Mouse (Mus musculus): ENCODE data around the gene Tsen34.

Gene Tsen34

DNA sequence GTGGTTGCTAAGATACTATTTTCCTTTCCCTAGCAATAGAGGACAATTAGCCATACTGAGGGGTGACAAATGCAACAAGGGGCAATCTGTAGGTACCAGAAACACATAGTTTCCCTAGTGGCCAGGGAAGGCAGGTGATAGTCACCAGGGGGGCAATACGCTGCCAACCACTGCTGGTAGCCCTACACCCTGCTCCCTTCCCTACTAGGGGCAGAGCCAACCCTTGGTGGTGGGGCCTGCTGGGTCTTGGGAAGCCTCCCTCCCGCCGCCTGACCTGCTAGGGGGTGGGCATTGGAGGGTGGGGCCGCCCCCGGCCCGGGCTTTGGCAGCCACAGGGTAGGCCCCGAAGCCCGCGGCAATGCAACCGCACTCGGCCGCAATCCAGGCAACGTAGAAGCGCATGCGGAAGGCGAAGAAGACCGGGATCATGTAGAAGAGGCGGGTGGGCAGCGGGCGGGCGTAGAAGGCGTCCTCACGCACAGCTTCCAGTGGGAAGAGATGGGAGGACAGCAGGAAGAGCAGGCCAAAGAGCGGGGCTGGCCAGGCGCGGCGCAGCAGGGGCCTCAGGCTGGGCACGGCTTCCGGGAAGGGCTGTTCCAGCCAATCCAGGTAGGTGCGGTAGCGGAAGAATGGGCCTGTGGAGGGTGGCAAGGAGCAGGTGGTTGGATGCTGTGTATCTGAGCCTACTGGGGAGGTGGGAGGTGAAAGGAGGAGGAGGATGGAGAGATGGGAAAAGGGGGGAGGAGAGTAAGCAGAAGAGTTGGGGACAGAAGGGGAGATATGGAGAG, 7.1 kb upstream of the Tsen34 start:
- in situ Hi-C loops (cut with MboI, MseI), result loop anchor here (25.0 kb wide), 1 partner anchor 1377 kb away; the partner anchor contains the start of genes U2af2 and Zfp580

DNA sequence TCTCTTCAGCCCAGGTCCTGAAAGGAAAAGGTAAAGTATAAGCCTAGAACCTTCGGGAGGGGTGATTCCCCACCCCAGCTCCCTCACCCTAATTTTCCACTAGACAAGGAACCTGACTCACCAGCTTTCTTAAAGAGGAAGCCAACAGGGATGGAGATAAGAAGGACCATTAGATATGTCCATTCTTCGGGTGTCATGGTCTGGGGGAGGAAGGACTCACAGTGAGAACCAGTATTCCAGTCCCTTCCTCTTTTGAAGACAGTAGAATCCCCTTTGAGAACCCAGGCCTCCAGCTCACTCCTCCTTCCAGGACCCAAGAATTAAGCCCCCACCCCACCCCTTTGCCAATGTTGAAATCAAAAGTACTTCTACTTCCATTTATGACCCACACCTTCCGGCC, 744 bp upstream of the Tsen34 start:
- in situ Hi-C loops (cut with MboI, MseI), result loop anchor here (25.0 kb wide), 1 partner anchor 1370 kb away; the partner anchor contains the start of genes U2af2 and Zfp580

DNA sequence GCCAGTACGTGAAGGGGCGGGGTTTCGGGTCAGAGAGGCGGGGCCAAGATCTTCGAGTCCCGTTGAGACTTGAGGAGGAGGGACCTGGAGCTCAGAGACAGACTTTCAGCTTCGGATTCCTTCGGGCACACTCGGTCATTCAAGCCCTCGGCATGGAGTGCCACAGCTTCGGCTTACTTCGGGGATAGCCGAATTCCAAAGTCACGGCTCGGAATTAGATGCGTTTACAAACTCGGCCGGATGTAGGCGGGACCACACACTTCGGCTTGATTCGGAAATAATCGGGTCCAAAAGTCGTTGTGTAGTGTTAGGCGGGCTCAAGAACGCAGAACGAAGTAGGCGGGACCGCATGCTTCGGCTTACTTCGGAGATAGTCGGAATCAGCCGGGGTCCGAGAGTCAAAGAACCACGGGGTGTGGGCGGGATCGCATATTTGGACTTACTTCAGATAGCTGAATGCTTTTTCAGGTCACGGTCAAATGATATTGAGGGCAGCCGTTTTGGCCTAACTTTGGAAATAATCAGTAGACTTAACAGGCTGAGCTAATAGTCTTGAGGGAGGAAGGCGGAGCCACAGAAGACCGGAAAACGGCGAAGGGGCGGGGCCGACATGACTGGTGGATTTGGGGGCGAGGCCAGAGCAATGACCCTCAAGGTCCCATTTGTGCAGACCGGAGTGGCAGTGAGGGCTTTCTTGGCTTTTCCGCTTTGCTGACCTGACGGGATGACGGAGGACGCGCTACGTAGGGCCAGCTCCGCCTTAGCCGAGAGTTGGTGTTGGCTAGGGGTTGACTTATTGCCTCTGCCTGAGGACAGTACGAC, 535 bp downstream of the Tsen34 start, which contains the start of gene Mboat7:
TSS of gene Mboat7 (minus strand) at position 537 of the 822 bp plus-strand sequence.
- in situ Hi-C loops (cut with MboI, MseI), result loop anchor here (25.0 kb wide), 1 partner anchor 1369 kb away; the partner anchor contains the start of genes U2af2 and Zfp580

DNA sequence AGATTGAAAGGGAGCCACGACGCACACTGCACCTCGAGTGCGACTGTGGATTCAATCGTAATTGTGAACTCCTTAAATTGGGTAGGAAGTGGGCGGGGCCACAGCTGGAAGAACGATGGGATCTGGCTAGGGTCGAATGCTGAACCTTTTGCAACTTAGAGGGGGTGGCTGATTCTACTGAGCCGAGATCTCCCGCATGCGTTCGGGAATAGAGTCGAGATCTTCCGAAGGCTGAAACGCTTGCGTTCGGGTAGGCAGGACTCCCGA, 1.1 kb downstream of the Tsen34 start:
- in situ Hi-C loops (cut with MboI, MseI), result loop anchor here (25.0 kb wide), 1 partner anchor 1369 kb away; the partner anchor contains the start of genes U2af2 and Zfp580

DNA sequence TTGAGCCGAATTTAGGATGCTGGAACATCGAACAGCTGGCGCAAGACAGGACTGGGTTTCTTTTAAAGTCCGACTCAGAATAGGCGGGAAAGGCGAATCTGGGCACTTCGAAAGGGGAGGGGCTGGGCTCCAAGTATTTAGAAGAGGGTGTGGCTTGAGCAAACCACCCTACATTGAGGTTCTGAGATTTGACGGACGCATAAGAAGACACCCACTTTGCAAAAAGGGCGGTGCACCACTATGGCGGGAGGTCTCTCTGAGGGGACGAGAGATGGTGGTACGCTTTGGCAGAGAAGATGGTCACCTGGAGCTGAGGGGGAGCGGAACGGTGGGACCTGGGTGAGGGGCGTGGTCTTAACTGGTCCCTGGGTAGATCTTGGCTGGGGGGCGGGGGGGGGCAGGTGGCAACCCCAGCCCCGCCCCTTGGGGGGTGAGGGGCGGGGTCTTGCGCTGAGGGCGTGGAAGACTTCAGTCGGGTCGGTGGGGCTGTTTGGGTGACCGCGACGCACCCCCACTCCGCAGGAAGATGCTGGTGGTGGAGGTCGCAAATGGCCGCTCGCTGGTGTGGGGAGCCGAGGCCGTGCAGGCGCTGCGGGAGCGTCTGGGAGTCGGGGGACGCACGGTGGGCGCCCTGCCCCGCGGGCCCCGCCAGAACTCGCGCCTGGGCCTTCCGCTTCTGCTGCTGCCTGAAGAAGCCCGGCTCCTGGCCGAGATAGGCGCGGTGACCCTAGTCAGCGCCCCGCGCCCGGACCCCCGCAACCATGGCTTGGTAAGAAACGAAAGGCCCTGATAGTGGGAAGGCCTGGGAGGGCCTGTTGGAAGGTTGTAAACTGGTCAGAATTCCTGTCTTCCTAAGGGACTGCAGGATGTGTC, 1.6 kb downstream of the Tsen34 start:
- in situ Hi-C loops (cut with MboI, MseI), result loop anchor here (25.0 kb wide), 1 partner anchor 1368 kb away; the partner anchor contains the start of genes U2af2 and Zfp580

DNA sequence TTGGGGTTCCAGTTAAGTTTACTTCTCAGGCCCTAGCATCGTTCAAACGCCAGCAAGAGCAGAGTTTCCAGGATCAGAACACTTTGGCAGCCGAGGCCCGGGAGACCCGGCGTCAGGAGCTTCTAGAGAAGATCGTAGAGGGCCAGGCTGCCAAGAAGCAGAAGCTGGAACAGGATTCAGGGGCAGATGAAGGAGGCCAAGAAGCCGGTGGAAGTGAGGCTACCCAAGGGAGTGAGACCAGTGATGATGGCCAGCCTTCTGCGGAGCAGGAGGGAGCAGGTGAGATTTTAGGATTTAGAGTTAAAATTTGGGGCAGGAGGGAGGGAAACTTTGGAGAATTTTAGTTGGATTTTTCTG, 2.3 kb downstream of the Tsen34 start:
- in situ Hi-C loops (cut with MboI, MseI), result loop anchor here (5.0 to 25.0 kb wide), 2 partner anchors 43 to 1367 kb away; partner anchors contain the start of genes U2af2 and Zfp580

DNA sequence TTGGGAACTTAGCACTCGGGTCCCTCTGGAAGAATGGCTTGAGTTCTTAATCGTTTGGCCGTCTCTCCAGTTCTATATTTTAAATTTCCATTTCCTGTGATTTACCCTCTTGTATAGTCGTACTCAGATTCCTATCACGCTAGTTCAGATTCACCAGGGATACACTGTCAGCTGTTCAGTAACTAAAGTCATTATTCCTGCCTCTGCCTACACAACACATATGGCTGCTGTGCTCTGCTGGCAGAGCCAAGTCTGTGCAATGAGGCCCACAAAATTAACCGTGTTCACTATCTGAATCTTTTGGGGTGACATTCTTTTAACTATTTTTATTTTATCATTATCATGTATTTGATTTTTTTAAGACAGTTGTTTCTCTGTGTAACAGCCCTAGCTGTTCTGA, 5.8 kb downstream of the Tsen34 start:
- in situ Hi-C loops (cut with MboI, MseI), result loop anchor here (5.0 to 25.0 kb wide), 2 partner anchors 46 to 1364 kb away; partner anchors contain the start of genes U2af2 and Zfp580

DNA sequence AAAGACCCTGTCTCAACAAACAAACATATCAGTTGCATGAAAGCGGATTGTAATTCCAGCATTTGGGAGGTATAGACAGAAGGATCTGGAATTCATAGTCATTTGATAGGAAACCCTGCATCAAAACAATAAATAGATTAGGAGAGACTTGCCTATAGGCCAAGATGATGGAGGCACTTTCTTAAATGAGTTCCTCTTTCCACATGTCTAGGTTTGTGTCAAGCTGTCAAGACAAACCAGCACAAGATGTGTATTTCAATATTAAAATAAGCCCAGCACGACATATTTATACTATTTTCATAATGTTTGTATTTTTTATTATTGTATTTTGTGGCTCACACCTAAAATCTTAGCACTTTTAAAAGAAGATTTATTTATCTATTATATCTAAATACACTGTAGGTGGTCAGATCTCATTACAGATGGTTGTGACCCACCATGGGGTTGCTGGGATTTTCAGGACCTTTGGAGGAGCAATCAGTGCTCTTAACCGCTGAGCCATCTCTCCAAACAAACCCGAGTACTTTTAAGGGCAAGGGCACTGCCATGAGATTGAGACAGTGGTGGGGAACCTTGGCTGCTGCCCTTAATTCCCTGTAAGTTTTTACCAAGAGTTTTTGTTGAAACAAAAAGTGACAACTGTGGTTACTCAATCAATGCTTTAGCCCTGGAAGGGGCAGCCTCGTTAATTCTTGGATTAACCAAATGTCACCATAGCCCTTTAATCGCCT, 10.7 kb downstream of the Tsen34 start:
- in situ Hi-C loops (cut with MboI, MseI), result loop anchor here (25.0 kb wide), 1 partner anchor 434 kb away; the partner anchor contains the start of gene Leng8

DNA sequence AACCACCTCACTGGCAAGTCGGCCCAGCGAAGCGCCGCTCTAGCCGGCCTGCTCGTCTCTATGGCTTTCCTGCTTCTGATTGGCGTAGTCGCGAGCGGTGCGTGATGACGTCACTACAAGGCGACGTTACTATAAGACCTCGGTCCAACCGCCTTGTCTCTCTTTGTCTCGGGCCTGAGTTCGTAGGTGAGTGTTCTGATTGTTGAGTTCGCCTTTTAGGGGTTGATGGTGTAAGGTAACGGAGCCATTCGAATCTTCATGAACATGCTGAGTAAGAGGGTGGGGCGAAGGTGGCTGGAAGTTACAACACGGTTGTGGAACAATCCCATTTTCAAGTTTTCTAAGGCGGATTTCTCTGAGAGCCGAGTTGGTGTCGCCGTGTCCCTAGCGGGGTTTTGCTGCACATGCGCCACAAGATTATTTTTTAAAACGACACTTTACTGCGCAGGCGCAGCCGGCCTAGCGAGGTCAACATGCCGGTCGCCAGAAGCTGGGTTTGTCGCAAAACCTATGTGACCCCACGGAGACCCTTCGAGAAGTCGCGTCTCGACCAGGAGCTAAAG, 11.3 kb downstream of the Tsen34 start, which contains the start of gene Rps9:
TSS of gene Rps9 (plus strand) at position 115 of the 563 bp plus-strand sequence.
- in situ Hi-C loops (cut with MboI, MseI), result loop anchor here (25.0 kb wide), 1 partner anchor 433 kb away; the partner anchor contains the start of gene Leng8

DNA sequence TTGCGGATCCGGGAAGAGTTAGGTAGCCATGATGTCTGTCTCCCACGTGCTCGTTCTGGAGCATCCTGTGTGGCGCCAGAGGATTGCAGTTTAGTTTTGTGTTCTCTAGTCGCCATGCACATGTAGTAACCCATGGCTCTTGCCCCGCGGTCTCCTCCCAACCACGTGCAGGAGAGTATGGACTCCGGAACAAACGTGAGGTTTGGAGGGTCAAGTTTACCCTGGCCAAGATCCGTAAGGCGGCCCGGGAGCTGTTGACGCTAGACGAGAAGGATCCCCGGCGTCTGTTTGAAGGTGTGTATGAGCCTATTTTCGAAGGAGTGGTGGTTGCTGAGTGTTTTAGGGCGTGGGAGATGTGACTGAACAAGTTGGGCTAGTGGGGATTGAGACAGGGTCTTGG, 11.8 kb downstream of the Tsen34 start:
- in situ Hi-C loops (cut with MboI, MseI), result loop anchor here (25.0 kb wide), 1 partner anchor 433 kb away; the partner anchor contains the start of gene Leng8

DNA sequence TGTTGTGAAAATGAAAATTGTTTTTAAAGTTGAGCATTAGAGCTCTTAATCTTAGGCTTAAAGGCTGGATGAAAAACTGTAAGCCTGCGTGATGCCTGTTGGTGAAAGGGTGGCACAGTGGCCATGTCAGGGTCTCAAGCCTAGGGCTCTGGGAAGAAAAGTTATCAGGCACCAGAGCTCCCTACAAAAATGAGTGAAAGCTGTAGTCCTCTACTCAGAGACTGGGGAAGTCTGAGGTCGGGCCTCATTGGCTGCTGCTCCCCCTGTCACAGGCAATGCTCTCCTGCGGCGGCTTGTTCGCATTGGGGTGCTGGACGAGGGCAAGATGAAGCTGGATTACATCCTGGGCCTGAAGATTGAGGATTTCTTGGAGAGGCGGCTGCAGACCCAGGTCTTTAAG, 12.8 kb downstream of the Tsen34 start:
- in situ Hi-C loops (cut with MboI, MseI), result loop anchor here (25.0 kb wide), 1 partner anchor 432 kb away; the partner anchor contains the start of gene Leng8

DNA sequence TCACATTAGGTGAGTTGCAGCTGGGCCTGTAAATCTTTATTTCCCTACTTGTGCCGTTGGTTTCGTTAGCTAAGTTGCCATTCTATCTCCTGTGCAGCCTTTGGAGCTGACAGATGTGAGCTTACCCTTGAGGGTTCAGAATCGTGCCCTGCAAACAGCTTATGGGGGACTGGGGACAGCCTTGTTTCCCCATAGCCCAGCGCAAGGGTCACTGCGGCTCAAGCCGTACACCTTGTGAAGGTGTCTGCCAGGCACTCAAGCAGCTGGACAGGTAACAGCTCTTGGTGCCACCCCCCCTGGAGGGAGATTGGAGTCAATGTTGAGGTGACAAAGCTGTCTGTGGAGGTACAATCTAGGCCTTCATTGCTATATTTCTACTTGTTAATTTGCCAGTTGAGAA, 13.2 kb downstream of the Tsen34 start:
- in situ Hi-C loops (cut with MboI, MseI), result loop anchor here (25.0 kb wide), 1 partner anchor 431 kb away; the partner anchor contains the start of gene Leng8

DNA sequence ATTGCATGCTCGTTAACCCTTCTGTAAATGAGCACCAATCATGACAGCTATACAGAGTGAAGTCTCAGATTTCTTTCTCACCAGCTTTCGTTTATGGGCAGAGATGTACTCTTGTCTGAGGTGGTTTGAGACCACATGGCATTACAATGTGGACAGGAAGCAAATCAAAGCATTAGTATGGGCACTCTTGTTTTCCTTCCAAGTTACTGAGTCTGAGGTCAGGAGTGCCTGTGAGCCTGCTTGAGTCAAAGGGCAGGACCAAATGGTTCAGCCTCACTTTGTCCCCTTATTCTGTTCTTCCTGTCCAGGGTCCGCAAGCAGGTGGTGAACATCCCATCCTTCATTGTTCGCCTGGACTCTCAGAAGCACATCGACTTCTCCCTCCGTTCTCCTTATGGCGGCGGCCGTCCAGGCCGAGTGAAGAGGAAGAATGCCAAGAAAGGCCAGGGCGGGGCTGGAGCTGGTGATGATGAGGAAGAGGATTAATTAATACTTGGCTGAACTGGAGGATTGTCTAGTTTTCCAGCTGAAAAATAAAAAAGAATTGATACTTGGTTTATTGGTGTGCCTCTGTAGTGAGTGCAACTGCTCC, 13.8 kb downstream of the Tsen34 start:
- in situ Hi-C loops (cut with MboI, MseI), result loop anchor here (25.0 kb wide), 1 partner anchor 431 kb away; the partner anchor contains the start of gene Leng8

DNA sequence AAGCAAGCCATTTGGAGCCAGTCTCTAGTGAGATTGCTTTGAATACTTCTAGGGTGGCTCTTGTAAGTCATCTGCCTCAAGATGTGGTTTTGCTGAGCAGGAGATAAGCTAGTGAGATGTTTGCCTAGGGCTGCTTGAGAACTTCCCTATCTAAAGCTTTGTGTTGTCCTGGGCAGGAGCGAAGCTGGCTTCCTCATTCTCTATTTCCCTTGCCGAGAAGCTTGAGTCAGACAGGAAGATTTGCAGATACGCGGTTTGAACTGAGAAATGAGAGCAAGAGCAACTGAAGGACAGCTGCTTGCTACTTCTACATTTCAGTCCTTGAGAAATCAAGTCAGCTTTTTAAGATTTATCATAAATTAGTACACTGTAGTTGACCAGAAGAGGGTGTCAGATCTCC, 14.4 kb downstream of the Tsen34 start:
- in situ Hi-C loops (cut with MboI, MseI), result loop anchor here (25.0 kb wide), 1 partner anchor 430 kb away; the partner anchor contains the start of gene Leng8

DNA sequence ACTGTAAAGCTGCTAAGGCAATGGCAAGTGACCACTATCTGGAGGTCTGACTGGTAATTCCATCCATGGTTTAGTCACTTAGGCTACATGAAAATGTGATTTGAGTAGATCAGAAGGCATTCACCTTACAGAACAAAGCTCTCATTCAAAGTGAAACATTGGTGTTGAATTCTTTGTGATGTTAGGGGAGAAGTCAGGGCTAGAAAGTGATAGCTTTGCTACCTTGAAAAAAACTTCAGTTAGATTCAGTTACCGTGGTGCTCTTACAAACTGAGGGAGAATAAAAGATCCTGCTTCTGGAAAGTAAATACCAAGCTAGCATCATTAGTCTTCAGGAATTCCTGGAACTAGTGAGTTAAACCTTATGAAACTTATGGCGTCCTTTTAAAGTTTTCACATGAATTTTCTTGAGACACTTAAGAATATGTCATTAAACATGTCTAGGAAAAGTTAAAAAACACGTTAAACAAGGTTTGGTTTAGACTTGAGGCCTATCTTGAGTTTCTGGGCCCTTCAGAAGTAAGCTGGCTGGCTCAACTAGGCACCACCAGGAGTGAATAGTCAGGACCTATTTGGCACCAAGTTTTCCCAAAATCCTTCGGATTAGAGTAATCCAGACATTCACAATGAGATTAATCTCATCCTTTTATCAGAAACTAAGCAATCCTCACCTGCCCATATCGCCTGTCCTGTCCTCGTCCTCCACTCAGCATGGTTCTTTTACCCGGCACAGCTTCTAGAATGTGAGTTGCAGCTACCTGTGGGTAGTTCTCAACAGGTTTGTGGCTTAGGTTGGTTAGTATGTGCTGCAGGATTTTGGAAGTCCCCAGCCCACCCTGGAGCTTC, 15.1 kb downstream of the Tsen34 start:
- in situ Hi-C loops (cut with MboI, MseI), result loop anchor here (25.0 kb wide), 1 partner anchor 430 kb away; the partner anchor contains the start of gene Leng8

DNA sequence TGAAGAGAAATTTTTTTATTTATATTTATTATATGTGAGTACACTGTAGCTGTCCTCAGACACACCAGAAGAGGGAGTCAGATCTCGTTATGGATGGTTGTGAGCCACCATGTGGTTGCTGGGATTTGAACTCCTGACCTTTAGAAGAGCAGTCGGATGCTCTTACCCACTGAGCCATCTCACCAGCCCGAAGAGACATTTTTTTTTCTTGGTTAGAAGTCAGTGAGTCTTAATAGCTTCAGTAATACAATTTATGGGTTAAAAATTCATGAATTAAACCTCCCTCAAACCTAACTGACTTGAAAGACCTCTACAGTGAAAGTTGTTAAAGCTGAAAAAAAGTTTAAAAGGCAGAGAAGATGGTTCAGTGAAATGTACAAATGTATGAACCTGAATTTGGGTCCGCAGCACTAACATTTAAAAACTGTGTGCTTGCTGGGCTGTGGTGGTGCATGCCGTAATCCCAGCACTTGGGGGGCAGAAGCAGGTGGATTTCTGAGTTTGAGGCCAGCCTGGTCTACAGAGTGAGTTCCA, 15.9 kb downstream of the Tsen34 start:
- in situ Hi-C loops (cut with MboI, MseI), result loop anchor here (25.0 kb wide), 1 partner anchor 429 kb away; the partner anchor contains the start of gene Leng8

DNA sequence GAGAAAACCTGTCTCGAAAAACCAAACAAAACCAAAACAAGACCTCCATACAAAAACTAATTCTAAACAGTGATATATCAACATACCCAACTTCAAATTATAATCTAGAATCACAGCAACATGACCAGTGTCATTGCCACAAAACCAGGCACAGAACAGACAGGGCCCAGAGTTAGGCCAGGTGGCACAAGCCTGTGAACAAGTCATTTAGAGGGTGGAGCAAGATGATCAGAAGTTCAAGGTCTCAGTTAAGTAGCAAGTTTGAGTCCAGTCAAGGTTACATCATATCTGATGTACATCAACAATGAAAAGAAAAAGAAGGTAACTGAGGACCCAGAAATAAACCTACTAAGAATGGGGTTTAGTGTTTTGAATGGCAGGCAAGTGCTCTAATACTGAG, 16.3 kb downstream of the Tsen34 start:
- in situ Hi-C loops (cut with MboI, MseI), result loop anchor here (25.0 kb wide), 1 partner anchor 428 kb away; the partner anchor contains the start of gene Leng8

Measured in T-helper 2 cell (primary cell).